Mouse (Mus musculus): ENCODE data around the gene Zcchc7. TPM values are rescaled to one million over a fixed set of nuclear protein-coding genes. Genes with fewer than 3 reads are reported as not detected.
A peak's percentile ranks its signal among the peaks of the same experiment; 100 is the strongest.
"Not testable (repeated sequence)": the region's sequence is repeated elsewhere in the genome, so short reads cannot be mapped to it uniquely, and the experiment has no call there.

Zcchc7 gene
- polyA plus RNA-seq, 1 experiment from 2014 or later = 58.9 TPM

- no peak overlapping the region for H3K4me3 ChIP-seq (ENCODE audit: low read depth, low read length)
- WGBS = 87% methylated on average over 4 of the region's 4 CpGs
- H3K27me3 ChIP-seq (ENCODE audit: control insufficient read depth, insufficient read depth, low read length) = peaks cover 19% of the 10 kb centered on the region; the same call in 1 of the 2 replicates
- no peaks in the 10 kb centered on the region for H3K4me1 ChIP-seq (ENCODE audit: control insufficient read depth, insufficient read depth, low read length)
- no peaks in the 10 kb centered on the region for H3K9me3 ChIP-seq (ENCODE audit: control insufficient read depth, low read depth, low read length)
- H3K36me3 ChIP-seq (ENCODE audit: control insufficient read depth, insufficient read depth, low read length) = no peaks in the 10 kb centered on the region
- no peak overlapping the region for H3K27ac ChIP-seq (ENCODE audit: low read length)
- ATAC-seq (ENCODE audit: insufficient number of reproducible peaks, insufficient read depth, low FRiP score, low read depth) = no peak
- H3K9ac ChIP-seq (replicated peaks; ENCODE audit: low read depth, low read length) = no peak overlapping the region
- H3K4me2 ChIP-seq (replicated peaks; ENCODE audit: low read depth, low read length) = no peak overlapping the region
Measured at GRCm38 (mm10) chr4:44721237-44721636, 34.4 kb upstream of the Zcchc7 start.

GRCm38 (mm10) chr4:44740471-44740870 lies 15.2 kb upstream of the Zcchc7 start:
- no peaks in the 10 kb centered on the region for H3K36me3 ChIP-seq (ENCODE audit: control insufficient read depth, insufficient read depth, low read length)
- WGBS = 76% methylated on average over 1 of the region's 1 CpGs
- H3K4me1 ChIP-seq (ENCODE audit: control insufficient read depth, insufficient read depth, low read length) = no peaks in the 10 kb centered on the region
- no peak overlapping the region for H3K9ac ChIP-seq (replicated peaks; ENCODE audit: low read depth, low read length)
- ATAC-seq (ENCODE audit: insufficient number of reproducible peaks, insufficient read depth, low FRiP score, low read depth) = no peak
- H3K9me3 ChIP-seq (ENCODE audit: control insufficient read depth, low read depth, low read length) = no peaks in the 10 kb centered on the region
- no peaks in the 10 kb centered on the region for H3K27me3 ChIP-seq (ENCODE audit: control insufficient read depth, insufficient read depth, low read length)
- H3K4me2 ChIP-seq (replicated peaks; ENCODE audit: low read depth, low read length) = no peak overlapping the region
- H3K4me3 ChIP-seq (ENCODE audit: low read depth, low read length) = no peak overlapping the region
- H3K27ac ChIP-seq (ENCODE audit: low read length) = no peak overlapping the region

- Histone ChIP-seq H3K9ac (replicated peaks; ENCODE audit: low read depth, low read length) (peak overlapping the region; percentile 90), H3K4me1 (ENCODE audit: control insufficient read depth, insufficient read depth, low read length) (0 out of 2 replicates have a peak, but pooled peaks cover 3% of the 10 kb centered on the region), H3K27ac (ENCODE audit: low read length) (peak overlapping the region; percentile 91), H3K4me2 (replicated peaks; ENCODE audit: low read depth, low read length) (peak overlapping the region; percentile 74), H3K36me3 (ENCODE audit: control insufficient read depth, insufficient read depth, low read length) (no peaks in the 10 kb centered on the region), H3K4me3 (ENCODE audit: low read depth, low read length) (peak overlapping the region; percentile 98), H3K9me3 (ENCODE audit: control insufficient read depth, low read depth, low read length) (no peaks in the 10 kb centered on the region), H3K27me3 (ENCODE audit: control insufficient read depth, insufficient read depth, low read length) (no peaks in the 10 kb centered on the region)
- peak; percentile 97 for ATAC-seq (ENCODE audit: insufficient number of reproducible peaks, insufficient read depth, low FRiP score, low read depth)
- WGBS = under 1% methylated on average over 60 of the region's 60 CpGs
Measured at GRCm38 (mm10) chr4:44756134-44756951, 666 bp downstream of the Zcchc7 start.

- H3K27ac ChIP-seq (ENCODE audit: low read length) = peak overlapping the region; percentile 91; the same call in 1 of the 2 replicates
- peak overlapping the region; percentile 98 for H3K4me3 ChIP-seq (ENCODE audit: low read depth, low read length)
- H3K36me3 ChIP-seq (ENCODE audit: control insufficient read depth, insufficient read depth, low read length); H3K4me1 ChIP-seq (ENCODE audit: control insufficient read depth, insufficient read depth, low read length); H3K27me3 ChIP-seq (ENCODE audit: control insufficient read depth, insufficient read depth, low read length); ATAC-seq (ENCODE audit: insufficient number of reproducible peaks, insufficient read depth, low FRiP score, low read depth); H3K9me3 ChIP-seq (ENCODE audit: control insufficient read depth, low read depth, low read length): not testable (repeated sequence)
- 6% methylated on average over 10 of the region's 10 CpGs for WGBS
- peak overlapping the region; percentile 90 for H3K9ac ChIP-seq (replicated peaks; ENCODE audit: low read depth, low read length)
- peak overlapping the region; percentile 74 for H3K4me2 ChIP-seq (replicated peaks; ENCODE audit: low read depth, low read length)
Measured at GRCm38 (mm10) chr4:44757131-44757530, 1.5 kb downstream of the Zcchc7 start.

GRCm38 (mm10) chr4:44774890-44775289 lies 19.2 kb downstream of the Zcchc7 start:
- Histone ChIP-seq H3K36me3 (ENCODE audit: control insufficient read depth, insufficient read depth, low read length) (no peaks in the 10 kb centered on the region; the same call in 1 of the 2 replicates), H3K4me2 (replicated peaks; ENCODE audit: low read depth, low read length) (no peak overlapping the region), H3K9me3 (ENCODE audit: control insufficient read depth, low read depth, low read length) (no peaks in the 10 kb centered on the region), H3K4me1 (ENCODE audit: control insufficient read depth, insufficient read depth, low read length) (no peaks in the 10 kb centered on the region), H3K27me3 (ENCODE audit: control insufficient read depth, insufficient read depth, low read length) (no peaks in the 10 kb centered on the region), H3K9ac (replicated peaks; ENCODE audit: low read depth, low read length) (no peak overlapping the region), H3K4me3 (ENCODE audit: low read depth, low read length) (no peak overlapping the region), H3K27ac (ENCODE audit: low read length) (no peak overlapping the region)
- WGBS = 85% methylated on average over 3 of the region's 3 CpGs
- no peak for ATAC-seq (ENCODE audit: insufficient number of reproducible peaks, insufficient read depth, low FRiP score, low read depth)

GRCm38 (mm10) chr4:44776651-44777050 lies 21.0 kb downstream of the Zcchc7 start:
- no peak for ATAC-seq (ENCODE audit: insufficient number of reproducible peaks, insufficient read depth, low FRiP score, low read depth)
- Histone ChIP-seq H3K4me3 (ENCODE audit: low read depth, low read length) (no peak overlapping the region), H3K27me3 (ENCODE audit: control insufficient read depth, insufficient read depth, low read length) (no peaks in the 10 kb centered on the region), H3K9me3 (ENCODE audit: control insufficient read depth, low read depth, low read length) (no peaks in the 10 kb centered on the region), H3K36me3 (ENCODE audit: control insufficient read depth, insufficient read depth, low read length) (no peaks in the 10 kb centered on the region), H3K27ac (ENCODE audit: low read length) (no peak overlapping the region), H3K4me2 (replicated peaks; ENCODE audit: low read depth, low read length) (no peak overlapping the region), H3K4me1 (ENCODE audit: control insufficient read depth, insufficient read depth, low read length) (no peaks in the 10 kb centered on the region), H3K9ac (replicated peaks; ENCODE audit: low read depth, low read length) (no peak overlapping the region)
- WGBS = 68% methylated on average over 2 of the region's 2 CpGs

- ATAC-seq (ENCODE audit: insufficient number of reproducible peaks, insufficient read depth, low FRiP score, low read depth) = no peak
Measured at GRCm38 (mm10) chr4:44777101-44777500, 21.4 kb downstream of the Zcchc7 start.

GRCm38 (mm10) chr4:44777711-44778110 lies 22.0 kb downstream of the Zcchc7 start:
- Histone ChIP-seq H3K4me1 (ENCODE audit: control insufficient read depth, insufficient read depth, low read length) (no peaks in the 10 kb centered on the region), H3K4me3 (ENCODE audit: low read depth, low read length) (no peak overlapping the region), H3K9me3 (ENCODE audit: control insufficient read depth, low read depth, low read length) (no peaks in the 10 kb centered on the region), H3K27ac (ENCODE audit: low read length) (no peak overlapping the region), H3K4me2 (replicated peaks; ENCODE audit: low read depth, low read length) (no peak overlapping the region), H3K9ac (replicated peaks; ENCODE audit: low read depth, low read length) (no peak overlapping the region), H3K27me3 (ENCODE audit: control insufficient read depth, insufficient read depth, low read length) (no peaks in the 10 kb centered on the region), H3K36me3 (ENCODE audit: control insufficient read depth, insufficient read depth, low read length) (no peaks in the 10 kb centered on the region)
- ATAC-seq (ENCODE audit: insufficient number of reproducible peaks, insufficient read depth, low FRiP score, low read depth) = no peak

More at GRCm38 (mm10) chr4:44777101-44777500, 21.4 kb downstream of the Zcchc7 start:
- Histone ChIP-seq H3K27me3 (ENCODE audit: control insufficient read depth, insufficient read depth, low read length) (no peaks in the 10 kb centered on the region), H3K4me1 (ENCODE audit: control insufficient read depth, insufficient read depth, low read length) (no peaks in the 10 kb centered on the region), H3K36me3 (ENCODE audit: control insufficient read depth, insufficient read depth, low read length) (no peaks in the 10 kb centered on the region), H3K4me3 (ENCODE audit: low read depth, low read length) (no peak overlapping the region), H3K27ac (ENCODE audit: low read length) (no peak overlapping the region), H3K9ac (replicated peaks; ENCODE audit: low read depth, low read length) (no peak overlapping the region), H3K9me3 (ENCODE audit: control insufficient read depth, low read depth, low read length) (no peaks in the 10 kb centered on the region), H3K4me2 (replicated peaks; ENCODE audit: low read depth, low read length) (no peak overlapping the region)
- 91% methylated on average over 3 of the region's 3 CpGs for WGBS
